Mouse (Mus musculus): ENCODE measurements around the gene Ccl22. TPM values are rescaled to one million over a fixed set of nuclear protein-coding genes. Genes with fewer than 3 reads are reported as not detected.

Gene Ccl22
- total and polyA plus RNA-seq, 2 experiments, result 0.28 to 0.32 TPM

DNA sequence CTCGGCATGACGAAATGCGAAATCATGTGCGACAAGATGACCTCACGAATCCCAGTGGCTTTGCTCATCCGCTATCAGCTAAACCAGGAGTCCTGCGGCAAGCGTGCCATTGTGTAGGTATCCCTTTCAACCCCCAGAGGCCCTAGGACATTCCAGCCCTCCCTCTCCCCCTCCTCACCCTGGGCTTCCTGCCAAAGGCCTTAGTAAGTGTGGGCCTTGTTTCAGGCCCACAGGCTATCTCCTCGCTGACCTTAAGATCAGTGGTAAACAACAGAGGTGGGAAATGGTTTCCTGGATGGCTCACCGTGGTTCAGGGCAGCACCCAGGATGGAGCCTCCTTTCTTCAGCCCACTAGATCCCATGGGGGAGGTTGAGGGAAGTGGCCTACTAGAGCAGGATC is 32.6 kb downstream of the Ccl22 start:
- Histone ChIP-seq H3K79me2 (ENCODE audit: control insufficient read depth, insufficient read depth, low read length) (no peaks in the 10 kb centered on the region), H3K4me1 (ENCODE audit: control insufficient read depth, insufficient read depth, low read length) (no peaks in the 10 kb centered on the region; the same call in 1 of the 2 replicates), H3K27me3 (ENCODE audit: control insufficient read depth, insufficient read depth, low read length) (peaks cover 2% of the 10 kb centered on the region), H3K36me3 (ENCODE audit: control insufficient read depth, insufficient read depth, low read length) (no peaks in the 10 kb centered on the region), H3K27ac (replicated peaks; ENCODE audit: insufficient read depth, low read depth, low read length) (no peak overlapping the region), H3K9ac (ENCODE audit: low read depth, low read length) (no peak overlapping the region), H3K4me3 (ENCODE audit: insufficient read depth, low read depth, low read length) (no peak overlapping the region)
- TF ChIP-seq CTCF (IDR thresholded peaks at IDR 0.05; ENCODE audit: low read depth, low read length) (no peak), POLR2A (IDR thresholded peaks at IDR 0.05; ENCODE audit: extremely low read depth, insufficient read depth, low read length) (no peak)
- no peak for DNase-seq (ENCODE audit: extremely low read depth, low read depth, low spot score)
- 58% methylated on average over 10 of the region's 10 CpGs for WGBS

DNA sequence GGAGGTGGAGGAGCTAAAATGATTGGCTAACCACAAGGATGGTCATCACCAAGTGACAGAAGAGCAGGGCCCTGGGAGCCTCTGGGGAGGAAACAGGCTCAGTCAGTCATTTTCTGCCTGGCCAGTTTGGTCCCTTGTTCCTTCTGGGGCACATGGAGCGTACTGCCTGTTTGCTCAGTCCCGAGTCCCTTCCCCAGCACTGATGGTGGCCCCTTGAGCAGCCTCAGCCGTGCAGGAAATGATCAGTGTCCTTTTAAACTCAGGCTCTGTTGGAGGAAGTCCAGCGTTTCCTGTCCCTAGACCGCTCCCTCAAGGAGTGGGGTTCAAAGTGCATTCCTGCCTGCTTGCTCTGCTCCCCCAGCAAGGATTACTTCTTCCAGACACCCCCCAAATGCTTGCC is 33.1 kb downstream of the Ccl22 start:
- Histone ChIP-seq H3K4me3 (ENCODE audit: insufficient read depth, low read depth, low read length) (no peak overlapping the region), H3K79me2 (ENCODE audit: control insufficient read depth, insufficient read depth, low read length) (no peaks in the 10 kb centered on the region), H3K36me3 (ENCODE audit: control insufficient read depth, insufficient read depth, low read length) (no peaks in the 10 kb centered on the region), H3K9ac (ENCODE audit: low read depth, low read length) (no peak overlapping the region), H3K27me3 (ENCODE audit: control insufficient read depth, insufficient read depth, low read length) (no peaks in the 10 kb centered on the region), H3K27ac (replicated peaks; ENCODE audit: insufficient read depth, low read depth, low read length) (no peak overlapping the region), H3K4me1 (ENCODE audit: control insufficient read depth, insufficient read depth, low read length) (no peaks in the 10 kb centered on the region; the same call in 1 of the 2 replicates)
- TF ChIP-seq POLR2A (IDR thresholded peaks at IDR 0.05; ENCODE audit: extremely low read depth, insufficient read depth, low read length) (no peak), CTCF (IDR thresholded peaks at IDR 0.05; ENCODE audit: low read depth, low read length) (no peak)
- WGBS, result 53% methylated on average over 5 of the region's 5 CpGs
- DNase-seq (ENCODE audit: extremely low read depth, low read depth, low spot score), result peak; percentile 15

- Histone ChIP-seq H3K27me3 (ENCODE audit: control insufficient read depth, insufficient read depth, low read length) (no peaks in the 10 kb centered on the region), H3K4me1 (ENCODE audit: control insufficient read depth, insufficient read depth, low read length) (no peaks in the 10 kb centered on the region; the same call in 1 of the 2 replicates), H3K27ac (replicated peaks; ENCODE audit: insufficient read depth, low read depth, low read length) (no peak overlapping the region), H3K4me3 (ENCODE audit: insufficient read depth, low read depth, low read length) (no peak overlapping the region), H3K79me2 (ENCODE audit: control insufficient read depth, insufficient read depth, low read length) (no peaks in the 10 kb centered on the region), H3K9ac (ENCODE audit: low read depth, low read length) (no peak overlapping the region), H3K36me3 (ENCODE audit: control insufficient read depth, insufficient read depth, low read length) (no peaks in the 10 kb centered on the region)
- TF ChIP-seq CTCF (IDR thresholded peaks at IDR 0.05; ENCODE audit: low read depth, low read length), result no peak
- TF ChIP-seq POLR2A (IDR thresholded peaks at IDR 0.05; ENCODE audit: extremely low read depth, insufficient read depth, low read length), result no peak
- 74% methylated on average over 10 of the region's 10 CpGs for WGBS
- DNase-seq (ENCODE audit: extremely low read depth, low read depth, low spot score), result no peak
These were observed 33.6 kb downstream of the Ccl22 start for GRCm38 (mm10) chr8:94778895-94779533.

DNA sequence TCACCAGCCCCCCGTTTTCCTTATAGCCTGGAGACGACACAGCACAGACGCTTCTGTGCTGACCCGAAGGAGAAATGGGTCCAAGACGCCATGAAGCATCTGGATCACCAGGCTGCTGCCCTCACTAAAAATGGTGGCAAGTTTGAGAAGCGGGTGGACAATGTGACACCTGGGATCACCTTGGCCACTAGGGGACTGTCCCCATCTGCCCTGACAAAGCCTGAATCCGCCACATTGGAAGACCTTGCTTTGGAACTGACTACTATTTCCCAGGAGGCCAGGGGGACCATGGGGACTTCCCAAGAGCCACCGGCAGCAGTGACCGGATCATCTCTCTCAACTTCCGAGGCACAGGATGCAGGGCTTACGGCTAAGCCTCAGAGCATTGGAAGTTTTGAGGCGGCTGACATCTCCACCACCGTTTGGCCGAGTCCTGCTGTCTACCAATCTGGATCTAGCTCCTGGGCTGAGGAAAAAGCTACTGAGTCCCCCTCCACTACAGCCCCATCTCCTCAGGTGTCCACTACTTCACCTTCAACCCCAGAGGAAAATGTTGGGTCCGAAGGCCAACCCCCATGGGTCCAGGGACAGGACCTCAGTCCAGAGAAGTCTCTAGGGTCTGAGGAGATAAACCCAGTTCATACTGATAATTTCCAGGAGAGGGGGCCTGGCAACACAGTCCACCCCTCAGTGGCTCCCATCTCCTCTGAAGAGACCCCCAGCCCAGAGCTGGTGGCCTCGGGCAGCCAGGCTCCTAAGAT is 34.3 kb downstream of the Ccl22 start:
- no peak for TF ChIP-seq CTCF (IDR thresholded peaks at IDR 0.05; ENCODE audit: low read depth, low read length)

DNA sequence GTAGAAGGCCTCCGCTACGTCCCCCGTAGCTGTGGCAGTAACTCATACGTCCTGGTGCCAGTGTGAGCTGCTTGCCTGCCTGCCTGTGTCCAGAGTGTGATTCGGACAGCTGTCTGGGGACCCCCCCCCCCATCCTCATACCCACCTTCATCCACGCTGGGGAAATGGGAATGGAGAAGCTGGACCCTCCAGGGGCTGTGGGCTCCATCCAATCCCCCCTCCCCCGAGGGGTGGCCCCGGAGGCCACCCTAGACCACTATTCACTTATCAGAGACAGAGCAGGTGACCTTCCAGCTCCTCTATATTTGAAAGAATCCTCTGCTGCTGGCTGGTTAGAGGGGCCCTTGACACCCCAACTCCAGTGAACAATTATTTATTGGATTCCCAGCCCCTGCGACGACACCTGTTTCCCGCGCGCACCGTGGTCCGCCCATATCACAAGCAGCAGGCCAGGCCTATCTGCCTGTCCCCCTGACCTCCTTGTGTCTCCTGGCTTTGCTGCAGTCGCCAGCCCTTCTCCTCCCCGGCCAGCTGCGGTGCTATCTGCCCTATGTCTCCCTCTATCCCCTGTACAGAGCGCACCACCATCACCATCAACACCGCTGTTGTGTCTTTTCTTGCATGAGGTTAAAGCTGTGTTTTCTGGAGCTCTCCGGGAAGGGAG is 35.2 kb downstream of the Ccl22 start:
- Histone ChIP-seq H3K27ac (replicated peaks; ENCODE audit: insufficient read depth, low read depth, low read length) (no peak overlapping the region), H3K36me3 (ENCODE audit: control insufficient read depth, insufficient read depth, low read length) (no peaks in the 10 kb centered on the region), H3K9ac (ENCODE audit: low read depth, low read length) (no peak overlapping the region), H3K4me1 (ENCODE audit: control insufficient read depth, insufficient read depth, low read length) (no peaks in the 10 kb centered on the region; the same call in 1 of the 2 replicates), H3K4me3 (ENCODE audit: insufficient read depth, low read depth, low read length) (no peak overlapping the region), H3K79me2 (ENCODE audit: control insufficient read depth, insufficient read depth, low read length) (no peaks in the 10 kb centered on the region), H3K27me3 (ENCODE audit: control insufficient read depth, insufficient read depth, low read length) (no peaks in the 10 kb centered on the region)
- no peak for TF ChIP-seq CTCF (IDR thresholded peaks at IDR 0.05; ENCODE audit: low read depth, low read length)
- no peak for TF ChIP-seq POLR2A (IDR thresholded peaks at IDR 0.05; ENCODE audit: extremely low read depth, insufficient read depth, low read length)
- WGBS, result 89% methylated on average over 21 of the region's 21 CpGs
- DNase-seq (ENCODE audit: extremely low read depth, low read depth, low spot score), result no peak

More for the DNA sequence above, 34.3 kb downstream of the Ccl22 start:
- no peaks in the 10 kb centered on the region; the same call in 1 of the 2 replicates for H3K4me1 ChIP-seq (ENCODE audit: control insufficient read depth, insufficient read depth, low read length)
- H3K36me3 ChIP-seq (ENCODE audit: control insufficient read depth, insufficient read depth, low read length), result no peaks in the 10 kb centered on the region
- DNase-seq (ENCODE audit: extremely low read depth, low read depth, low spot score), result no peak
- H3K27ac ChIP-seq (replicated peaks; ENCODE audit: insufficient read depth, low read depth, low read length), result no peak overlapping the region
- H3K27me3 ChIP-seq (ENCODE audit: control insufficient read depth, insufficient read depth, low read length), result no peaks in the 10 kb centered on the region
- H3K79me2 ChIP-seq (ENCODE audit: control insufficient read depth, insufficient read depth, low read length), result no peaks in the 10 kb centered on the region
- no peak overlapping the region for H3K4me3 ChIP-seq (ENCODE audit: insufficient read depth, low read depth, low read length)
- no peak overlapping the region for H3K9ac ChIP-seq (ENCODE audit: low read depth, low read length)
- 94% methylated on average over 16 of the region's 16 CpGs for WGBS

Measured in liver, adult 2 months (tissue).